Mouse (Mus musculus) gastrocnemius, postnatal 10 days (tissue): ENCODE measurements around the gene Msln. TPM values are rescaled to one million over a fixed set of nuclear protein-coding genes. Genes with fewer than 3 reads are reported as not detected.

ENCODE experiments used
- DNase-seq: peaks from one replicate; pipeline ENCODE4 v3.0.0; 2021; ENCODE audit warnings: mixed read lengths
- long read RNA-seq, 2 experiments: library from polyadenylated mRNA; stranded (forward); transcript quantifications; one replicate each; pipeline ENCODE4 v2.0.0; 2021
- total RNA-seq, 2 experiments: library from RNA; stranded (reverse); gene quantifications; 2 replicates each; pipeline ENCODE4 v1.2.3; 2021

Gene Msln
- under 1 TPM; 0.65 to 0.80 TPM for total RNA-seq
- long read RNA-seq, experiment 1, partial matches to known transcripts, result 0 of 1 reads
- long read RNA-seq, experiment 1, other reads (novel, unspliced or antisense), result 0 of 1 reads
- long read RNA-seq, experiment 2, result 0 reads

DNA sequence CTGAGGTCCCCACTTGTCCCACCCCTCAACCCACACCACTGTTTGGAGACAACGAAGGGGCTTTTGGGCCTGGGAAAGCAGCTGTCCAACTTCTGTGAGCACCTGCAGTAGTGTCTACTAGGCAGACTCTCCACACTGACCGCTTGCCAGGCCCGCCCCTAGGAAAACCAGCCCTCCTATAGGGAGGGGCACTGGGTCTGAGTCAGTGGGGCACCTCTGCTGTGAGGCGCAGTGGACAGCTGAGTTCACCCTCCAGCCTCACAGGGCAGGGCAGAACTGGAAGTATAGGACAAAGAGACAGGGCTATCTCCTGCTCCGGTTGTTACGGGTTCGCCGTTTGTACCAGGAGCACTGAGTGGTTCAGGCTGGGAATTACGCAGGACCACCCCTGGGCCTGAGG is at the start of gene Msln:
Gene Msln, minus strand, starts transcription at position 138 of the 400 bp plus-strand sequence.
- no peak for DNase-seq

- peak; percentile 48 for DNase-seq
These were observed 48.8 kb upstream of the Msln start for GRCm38 (mm10) chr17:25802825-25803517.

- no peak for DNase-seq
These were observed 46.9 kb upstream of the Msln start for GRCm38 (mm10) chr17:25801029-25801428.

DNA sequence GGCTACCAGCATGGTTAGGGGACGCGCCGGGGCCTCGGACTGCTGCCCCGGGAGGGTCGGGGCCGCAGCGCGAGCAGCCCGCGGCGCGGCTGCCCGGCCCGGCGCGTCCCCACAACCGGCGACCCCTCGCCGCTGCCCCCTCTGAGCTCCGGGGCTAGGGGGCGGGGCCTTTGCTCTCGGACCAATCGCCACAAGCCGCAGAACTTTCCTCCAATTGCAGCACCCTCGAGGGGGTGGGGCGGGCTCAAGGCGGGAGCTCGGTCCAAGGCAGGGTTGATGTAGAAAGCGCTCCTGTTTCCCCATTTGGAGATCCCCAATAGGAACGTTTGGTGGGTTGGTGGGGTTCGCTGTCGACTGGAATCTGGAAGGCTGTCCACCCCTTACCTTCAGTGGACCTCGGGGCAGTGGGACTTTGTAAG is 42.8 kb upstream of the Msln start, which contains the start of gene Metrn:
Gene Metrn, minus strand, starts transcription at position 186 of the 419 bp plus-strand sequence.
- DNase-seq, result peak; percentile 89

DNA sequence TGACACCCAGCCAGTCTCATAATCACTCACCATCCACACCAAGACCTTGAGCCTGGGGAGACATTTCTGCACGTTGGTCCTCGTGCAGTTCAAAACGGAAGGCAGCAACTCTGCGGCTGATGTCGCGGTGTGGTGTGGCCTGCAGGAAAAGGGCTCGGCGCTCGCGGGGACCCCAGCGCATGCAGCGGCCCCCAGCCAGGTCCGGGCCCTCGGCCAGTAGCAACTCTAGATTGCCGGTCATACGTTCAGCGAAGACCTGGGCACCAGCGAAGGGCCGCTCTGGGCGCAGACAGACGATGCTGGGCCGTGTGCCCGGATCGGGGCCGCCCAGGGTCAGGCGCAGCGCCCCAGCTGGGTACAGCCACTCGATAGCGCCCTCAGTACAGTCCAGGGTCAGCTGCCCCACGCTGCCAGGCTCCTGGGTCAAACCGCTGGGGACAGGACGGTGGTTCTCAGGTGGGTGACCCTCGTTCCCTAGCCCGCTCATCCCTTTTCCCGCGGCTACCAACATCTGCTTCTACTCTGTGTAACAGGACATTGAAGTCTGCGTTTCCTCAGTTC is 42.1 kb upstream of the Msln start:
- DNase-seq, result peak; percentile 53

DNA sequence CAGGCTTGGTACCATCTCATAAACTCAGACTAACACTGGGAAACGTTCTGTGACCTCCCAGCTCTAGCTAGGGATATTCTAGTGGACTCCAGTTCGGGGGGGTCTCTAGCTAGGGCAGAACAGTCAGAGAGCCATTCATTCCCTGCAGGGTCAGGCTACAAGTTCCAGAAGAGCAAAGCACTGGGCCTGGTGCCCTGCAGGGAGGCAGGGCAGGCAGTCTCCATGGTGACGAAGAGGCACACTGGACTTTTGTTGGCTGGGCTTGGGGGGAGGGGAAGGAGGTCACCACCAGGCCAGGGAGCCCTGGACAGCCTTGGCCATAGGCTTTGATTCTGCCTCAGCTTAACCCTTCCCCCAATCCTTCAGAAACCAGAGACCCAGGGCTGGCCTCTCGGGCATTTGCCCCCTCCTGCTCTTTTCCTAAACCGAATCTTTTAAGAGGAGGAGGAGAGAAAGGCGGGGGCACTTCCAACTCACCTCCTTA is 41.5 kb upstream of the Msln start, which contains the start of gene AC134908.4:
Gene AC134908.4, minus strand, starts transcription at position 51 of the 484 bp plus-strand sequence.
- DNase-seq, result no peak

GRCm38 (mm10) chr17:25794998-25795397 is 40.8 kb upstream of the Msln start:
- no peak for DNase-seq

GRCm38 (mm10) chr17:25794197-25794596 is 40.0 kb upstream of the Msln start:
- no peak for DNase-seq

GRCm38 (mm10) chr17:25792615-25793014 is 38.4 kb upstream of the Msln start, which contains the start of gene Fam173a:
TSS of gene Fam173a (minus strand) at chr17:25792901.
- DNase-seq, result peak; percentile 81

DNA sequence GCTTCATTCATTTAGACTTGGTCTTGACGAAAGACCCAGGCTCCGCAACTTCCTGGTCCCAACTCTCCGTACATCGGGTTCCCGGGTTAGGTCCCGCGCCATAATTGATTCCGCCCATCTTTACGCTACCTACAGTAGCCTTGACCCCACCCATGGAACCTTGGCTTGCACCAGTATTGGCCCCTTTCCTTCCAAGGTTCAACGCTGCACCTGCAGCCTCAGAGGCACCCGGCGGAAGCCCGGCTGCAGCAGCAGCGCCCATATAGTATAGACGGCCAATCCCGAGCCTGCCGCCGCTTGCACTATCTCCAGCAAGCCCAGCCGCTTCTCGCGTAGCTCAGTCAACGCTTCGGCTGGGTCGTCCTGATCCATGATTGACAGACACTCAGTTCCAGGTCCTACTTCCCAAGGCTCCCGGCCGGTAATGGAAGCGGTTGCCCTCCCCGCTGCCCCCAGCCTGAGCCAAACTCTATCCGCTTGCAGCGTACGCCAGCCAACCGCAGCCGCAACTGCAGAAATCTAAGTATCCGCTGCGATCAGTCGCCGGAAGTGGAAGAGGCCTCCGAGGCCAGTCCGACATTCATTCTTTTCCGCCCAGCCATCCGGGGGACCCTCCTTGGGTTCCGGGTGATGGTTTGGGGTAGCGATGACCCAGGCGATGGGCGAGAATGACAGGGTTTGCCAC is 37.8 kb upstream of the Msln start:
- DNase-seq, result peak; percentile 83

- no peak for DNase-seq
These were observed 37.2 kb upstream of the Msln start for GRCm38 (mm10) chr17:25791320-25791842.

GRCm38 (mm10) chr17:25786781-25787504 is 32.8 kb upstream of the Msln start:
- DNase-seq, result no peak

DNA sequence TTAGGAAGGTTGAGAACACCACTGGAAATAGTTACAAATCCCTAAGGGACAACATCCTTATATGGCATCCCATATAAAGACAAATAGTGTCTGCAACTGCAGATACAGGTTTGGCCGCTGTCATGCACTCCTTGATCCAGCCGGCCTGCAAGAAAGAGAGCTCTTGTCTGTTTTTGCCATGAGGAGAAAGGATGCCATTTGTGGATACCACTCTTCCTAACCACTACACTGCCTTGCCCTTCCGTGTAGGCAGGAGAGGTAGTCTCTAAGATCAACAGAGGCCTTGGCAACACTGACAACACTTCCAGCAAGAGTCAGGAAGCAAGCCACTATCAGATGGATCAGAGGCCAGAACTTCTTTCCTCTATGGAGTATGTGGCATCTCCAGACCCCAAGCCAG is 32.1 kb upstream of the Msln start, which contains the start of gene Ccdc78:
Gene Ccdc78, plus strand, starts transcription at position 301 of the 400 bp plus-strand sequence.
- no peak for DNase-seq

DNA sequence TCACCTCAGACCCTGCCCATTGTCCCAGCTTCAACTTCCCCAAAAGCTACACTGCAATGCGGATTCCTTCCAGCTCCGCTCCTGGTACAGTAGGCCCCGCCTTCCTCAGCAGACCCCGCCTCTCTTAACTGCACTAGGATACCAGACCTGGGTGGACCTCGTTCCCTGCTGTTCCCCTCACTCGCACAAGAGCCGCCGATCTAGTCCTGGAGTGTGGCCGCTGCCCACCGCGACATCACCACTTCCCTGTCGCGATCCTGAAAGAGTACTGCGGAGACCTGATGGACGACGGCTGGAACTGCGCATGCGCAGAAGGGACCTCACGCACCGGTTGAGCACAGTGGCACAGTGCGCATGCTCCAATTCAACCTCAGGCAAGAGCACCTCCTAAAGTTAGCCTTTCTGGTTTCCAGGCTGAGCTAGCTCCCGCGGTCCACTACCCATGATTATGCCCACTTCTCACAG is 31.1 kb upstream of the Msln start, which contains the start of gene Haghl:
Gene Haghl, minus strand, starts transcription at position 393 of the 465 bp plus-strand sequence.
- DNase-seq, result peak; percentile 97

DNA sequence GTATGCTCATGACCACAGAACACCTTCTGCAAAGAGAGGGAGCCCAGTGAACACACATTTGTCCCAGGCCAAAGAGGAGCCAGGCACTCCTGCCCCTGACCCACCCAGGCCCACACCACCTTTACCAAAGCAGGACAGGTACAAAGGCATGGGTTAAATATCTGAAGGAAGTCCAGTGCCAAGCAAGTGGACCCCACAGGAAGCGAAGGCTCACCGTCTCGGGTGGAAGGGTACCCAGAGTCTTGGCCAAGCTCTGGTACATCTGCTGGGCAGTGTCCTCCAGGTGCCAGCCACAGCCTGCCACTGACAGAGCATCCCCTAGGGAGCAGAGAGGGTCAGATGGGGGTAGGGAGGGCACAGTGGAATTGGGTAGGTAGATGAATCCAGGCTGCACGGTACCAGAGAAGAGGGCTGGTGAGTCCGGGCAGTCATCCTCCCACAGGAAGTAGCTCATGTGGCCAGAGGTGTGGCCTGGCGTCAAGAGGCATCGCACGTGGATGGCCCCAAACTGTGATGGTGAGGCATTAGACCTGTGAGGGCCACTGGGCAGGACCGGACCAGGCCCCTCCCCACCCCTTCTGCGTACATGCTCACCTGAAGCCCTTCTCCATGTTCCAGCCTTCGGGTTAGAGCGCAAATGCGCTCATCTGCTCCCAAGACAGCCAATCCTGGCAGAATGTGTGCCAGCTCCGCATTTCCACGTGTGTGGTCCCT is 29.8 kb upstream of the Msln start:
- no peak for DNase-seq

GRCm38 (mm10) chr17:25783086-25783485 is 28.9 kb upstream of the Msln start:
- DNase-seq, result no peak

DNA sequence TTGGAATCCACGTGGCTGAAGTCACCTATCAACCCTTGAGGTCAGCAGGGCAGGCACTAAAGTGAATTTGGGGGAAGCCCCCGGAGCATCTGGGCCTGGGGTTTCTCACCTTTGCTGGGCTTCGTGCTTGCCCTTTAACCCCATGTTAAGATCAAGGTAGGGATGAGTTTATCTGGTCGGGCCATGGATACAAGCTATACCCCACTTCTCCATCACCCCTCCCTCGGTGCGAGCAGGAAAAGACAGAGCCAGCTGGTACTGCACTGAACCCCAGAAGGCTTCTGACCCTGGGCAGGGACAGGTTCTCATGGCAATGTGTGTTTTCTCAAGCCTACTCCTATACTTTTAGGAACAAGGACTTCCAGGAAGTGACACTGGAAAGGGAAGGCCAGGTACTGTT is 27.2 kb upstream of the Msln start:
- DNase-seq, result no peak

- DNase-seq, result no peak
These were observed 23.8 kb upstream of the Msln start for GRCm38 (mm10) chr17:25777948-25778347.

DNA sequence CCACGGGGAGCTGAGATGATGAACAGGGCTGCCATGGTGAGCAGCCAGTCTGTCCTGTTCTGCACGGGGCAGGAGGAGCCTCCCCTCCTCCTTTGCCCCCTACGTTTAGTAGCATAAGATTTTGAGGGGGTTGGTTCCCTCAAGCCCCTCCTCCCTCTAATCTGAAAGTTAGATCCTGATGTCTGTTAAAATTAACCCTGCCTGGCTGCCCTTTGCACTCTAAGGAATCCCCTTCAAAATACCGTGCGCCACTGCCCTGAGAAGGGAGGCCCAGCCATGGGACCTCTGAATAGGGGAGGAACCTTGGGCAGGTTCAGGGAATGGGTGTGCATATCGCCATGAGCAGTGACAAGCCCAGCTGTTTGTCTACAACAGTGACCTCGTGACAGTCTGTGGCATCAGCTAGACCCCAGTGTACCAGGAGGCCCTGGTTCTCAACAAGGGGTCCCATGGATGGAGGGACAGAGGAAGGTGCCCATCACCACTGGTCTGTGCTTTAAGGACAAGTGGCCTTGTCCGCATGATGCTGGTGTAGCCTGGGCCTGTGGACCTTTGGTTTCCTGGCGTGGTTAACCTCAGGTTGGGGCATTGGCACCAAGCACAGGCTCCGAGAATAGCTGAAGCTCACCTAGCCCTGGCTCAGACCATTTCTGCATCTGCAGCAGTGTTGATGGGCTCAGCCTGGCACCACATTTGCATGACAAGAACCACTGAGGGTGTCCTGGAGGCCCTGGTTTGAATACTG is 21.3 kb upstream of the Msln start:
- DNase-seq, result no peak

GRCm38 (mm10) chr17:25773549-25774120 is 19.5 kb upstream of the Msln start, which contains the start of gene Narfl:
TSS of gene Narfl (plus strand) at chr17:25773776.
- DNase-seq, result peak; percentile 98
